Mouse (Mus musculus) thymus, postnatal 0 days (tissue): Measurements from ENCODE around the gene Paqr4. TPM values are rescaled to one million over a fixed set of nuclear protein-coding genes. Genes with fewer than 3 reads are reported as not detected.

ENCODE experiments used
- DNase-seq: peaks from one replicate; pipeline ENCODE4 v3.0.0-alpha.2; 2015; ENCODE audit warnings: low spot score
- polyA plus RNA-seq: library from polyadenylated mRNA; unstranded; fragments of >200 nt; fragmentation: Nextera tagmentation; extraction: Ambion mirVana; gene quantifications from 2 replicates; pipeline ENCODE4 v1.2.1, GENCODE M21; 2015

Gene Paqr4
- polyA plus RNA-seq, 1 experiment from 2014 or later: 6.1 TPM

DNA sequence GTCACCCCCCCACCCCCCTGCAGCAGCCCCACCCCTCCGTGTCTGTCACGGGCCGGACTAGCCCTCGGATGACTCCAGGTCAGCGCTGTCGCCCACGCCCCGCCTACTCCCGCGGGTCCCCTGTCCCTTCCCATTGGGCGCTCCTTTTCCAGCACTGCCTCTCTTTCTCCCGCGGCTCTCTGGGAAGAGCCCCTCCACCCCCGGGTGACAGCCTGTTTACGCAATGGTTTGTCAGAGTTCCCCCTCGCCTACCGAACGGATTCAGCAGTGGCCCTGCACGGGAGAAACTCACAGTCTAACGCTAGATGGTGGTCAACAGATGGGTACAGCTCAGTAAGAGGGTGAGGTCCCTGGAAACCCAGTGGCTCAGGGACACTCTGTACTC is 13.9 kb downstream of the Paqr4 start:
- DNase-seq: no peak

DNA sequence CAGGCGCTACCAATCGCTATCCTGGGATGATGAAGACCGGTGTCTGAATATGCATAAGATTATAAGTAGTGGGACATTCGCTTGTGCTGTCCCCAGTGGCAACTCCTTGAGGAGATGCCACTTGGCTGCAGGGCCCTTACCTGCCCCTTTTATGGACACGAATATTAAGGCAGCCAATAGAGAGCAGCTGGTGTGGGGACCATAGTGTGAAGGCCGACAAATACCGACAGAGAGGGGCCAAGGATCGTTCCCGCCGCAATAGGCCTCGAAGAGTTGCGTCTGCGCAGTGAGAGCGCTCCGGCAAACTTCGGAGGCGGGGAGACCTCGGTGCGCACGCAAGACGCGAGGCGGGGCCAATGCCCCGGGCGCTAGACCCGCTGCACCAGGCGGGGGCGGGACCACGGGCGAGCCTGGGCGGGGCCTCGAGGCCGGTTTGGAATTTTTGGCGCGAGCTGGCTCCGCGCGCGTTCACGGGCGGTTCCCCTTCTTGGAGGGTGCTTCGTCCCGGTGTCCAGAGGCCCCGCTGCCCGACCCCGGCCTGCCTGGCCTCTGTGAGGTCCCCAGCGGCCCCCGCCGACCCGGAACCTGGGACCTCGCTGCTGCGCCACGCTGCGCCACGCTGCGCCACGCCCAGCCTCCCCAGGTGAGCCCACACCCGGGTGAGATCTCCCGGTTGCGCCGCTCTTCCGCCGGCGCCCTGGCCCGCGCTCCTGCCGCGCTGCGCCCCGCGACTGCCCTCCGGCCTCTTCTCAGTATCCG is 14.5 kb downstream of the Paqr4 start, which contains the start of gene Pkmyt1:
Gene Pkmyt1, plus strand, starts transcription at position 338 of the 759 bp plus-strand sequence.
- DNase-seq: peak; percentile 96

DNA sequence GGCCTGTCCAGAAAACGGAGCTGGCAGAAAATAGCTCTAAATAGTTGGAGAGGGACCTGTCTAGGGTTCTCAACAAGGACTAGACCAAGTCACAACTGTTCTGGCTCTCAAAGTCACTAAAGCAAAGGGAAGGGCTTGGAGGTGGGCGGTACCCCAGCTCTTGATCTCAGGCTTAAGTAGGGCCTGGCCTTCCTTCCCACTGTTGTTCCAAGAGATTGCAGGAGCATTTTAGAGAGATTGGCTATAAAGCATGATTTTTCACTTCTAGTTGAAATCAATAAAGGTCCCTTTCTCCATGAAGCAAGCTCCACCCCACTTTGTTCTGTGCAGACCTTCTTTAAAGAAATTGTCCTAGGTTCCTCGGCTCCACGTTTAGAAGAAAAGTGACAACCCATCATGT is 15.2 kb downstream of the Paqr4 start:
- DNase-seq: no peak

DNA sequence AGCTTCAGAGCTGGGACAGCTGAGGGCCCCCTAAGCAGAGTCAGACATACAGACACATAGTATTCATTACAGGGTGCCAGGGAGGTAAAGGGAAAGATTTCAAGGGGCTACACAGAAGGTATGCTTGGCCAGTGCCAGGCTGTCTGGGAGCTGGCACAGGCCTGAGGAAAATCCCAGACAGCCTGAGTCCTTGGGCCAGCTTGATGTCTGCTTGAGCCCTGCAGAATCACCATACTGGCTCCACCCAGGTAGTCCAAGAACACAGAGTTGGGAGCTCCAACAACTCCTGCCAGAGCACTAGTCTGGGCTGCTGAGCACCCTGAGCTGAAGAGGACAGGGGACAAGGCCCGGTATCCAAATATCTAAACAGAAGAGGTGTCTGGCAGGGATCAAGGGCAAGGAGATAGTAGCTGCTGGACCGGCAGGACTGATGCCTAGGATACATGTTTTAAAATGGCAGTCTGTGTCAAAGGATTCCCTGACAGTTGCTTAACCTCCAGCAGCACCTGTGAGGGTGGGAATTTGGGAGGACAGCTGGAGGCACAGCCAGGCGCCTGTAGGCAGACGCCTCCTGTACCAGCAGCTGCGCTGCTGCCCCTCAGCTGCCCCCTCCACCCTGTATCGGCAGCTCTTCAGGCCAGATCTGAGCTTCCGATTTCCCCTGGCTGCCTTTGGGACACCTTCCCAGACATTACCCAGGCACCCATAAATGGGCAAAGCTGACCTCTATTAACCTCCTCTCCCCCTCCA is 18.1 kb downstream of the Paqr4 start, which contains the start of gene 1520401A03Rik:
Gene 1520401A03Rik, minus strand, starts transcription at position 408 of the 750 bp plus-strand sequence.
- no peak for DNase-seq

DNA sequence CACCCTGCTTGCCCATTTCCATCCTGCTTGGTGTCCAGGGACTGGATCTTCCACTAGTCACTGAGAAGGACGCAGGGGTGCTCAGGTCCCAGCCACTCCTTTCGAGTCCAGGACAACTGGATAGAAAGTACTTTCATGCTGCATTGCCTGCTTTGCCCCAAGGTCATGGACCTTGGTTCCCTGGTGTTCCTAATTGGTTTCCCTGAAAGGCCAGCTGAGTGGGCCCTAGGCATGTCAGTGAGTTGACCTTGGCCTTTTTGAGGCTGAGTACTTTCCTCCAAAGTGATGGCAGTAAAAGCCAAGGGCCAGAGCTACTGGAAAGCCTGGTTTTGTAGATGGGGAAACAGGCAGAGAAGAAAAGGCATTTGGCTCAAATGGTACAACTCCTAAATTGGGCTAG is 18.8 kb downstream of the Paqr4 start:
- DNase-seq: no peak

DNA sequence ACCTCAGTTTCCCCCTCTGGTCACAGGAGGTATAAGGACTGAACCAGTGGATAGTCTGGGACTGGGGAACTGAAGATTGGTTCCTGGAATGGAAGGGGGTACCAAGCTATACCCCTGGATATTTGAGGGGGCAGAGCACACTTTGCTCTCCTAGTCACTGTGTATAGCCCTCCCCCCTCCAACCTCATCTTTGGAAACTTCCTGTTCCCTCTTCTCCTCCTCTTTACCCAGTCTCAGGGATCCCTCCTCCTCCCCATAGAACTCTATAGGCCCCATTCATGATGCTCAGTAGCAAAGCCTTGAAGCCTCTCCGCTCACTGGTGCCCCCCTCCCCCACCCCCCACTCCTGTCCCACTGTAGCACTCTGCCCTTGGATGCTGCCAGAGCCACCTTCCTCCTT is 21.2 kb downstream of the Paqr4 start:
- DNase-seq: no peak

DNA sequence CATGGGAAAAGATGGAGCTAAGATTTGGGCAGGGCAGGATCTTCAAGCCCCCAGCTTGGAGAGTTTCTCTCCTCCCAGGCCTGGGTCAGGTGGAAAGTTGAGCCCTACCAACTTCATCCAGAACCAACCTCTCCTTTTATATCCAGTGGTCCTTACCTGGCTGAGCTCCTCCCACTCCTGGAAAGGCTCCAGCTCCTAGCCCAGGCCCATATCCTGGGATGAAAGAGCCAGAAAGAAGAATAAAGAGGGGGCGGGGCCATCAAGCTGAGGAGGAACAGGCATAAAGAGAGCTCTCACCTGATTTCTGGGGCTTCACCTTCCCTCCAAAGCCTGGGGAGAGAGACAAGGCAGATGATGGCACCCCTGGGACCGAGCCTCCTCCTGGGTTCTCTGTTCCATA is 23.7 kb downstream of the Paqr4 start:
- no peak for DNase-seq

DNA sequence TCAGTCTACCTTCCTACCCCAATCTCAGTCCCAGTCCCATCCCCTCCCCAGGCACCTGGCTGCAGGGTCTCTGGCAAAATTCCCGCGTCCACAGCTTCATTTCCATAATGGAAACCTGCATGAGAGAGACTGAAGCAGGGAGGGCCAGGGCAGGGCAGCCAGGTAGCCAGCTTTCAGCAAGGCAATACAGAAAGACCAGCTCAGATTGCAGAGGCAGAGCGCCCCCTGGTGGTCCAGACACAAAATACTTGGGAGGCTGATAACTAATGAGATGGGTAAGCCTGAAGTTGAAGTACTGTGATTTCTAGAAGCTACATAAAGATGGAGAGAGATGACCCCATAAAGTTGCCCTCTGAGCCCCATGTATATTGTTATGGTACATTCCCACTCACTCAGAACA is 34.5 kb downstream of the Paqr4 start:
- peak; percentile 69 for DNase-seq

DNA sequence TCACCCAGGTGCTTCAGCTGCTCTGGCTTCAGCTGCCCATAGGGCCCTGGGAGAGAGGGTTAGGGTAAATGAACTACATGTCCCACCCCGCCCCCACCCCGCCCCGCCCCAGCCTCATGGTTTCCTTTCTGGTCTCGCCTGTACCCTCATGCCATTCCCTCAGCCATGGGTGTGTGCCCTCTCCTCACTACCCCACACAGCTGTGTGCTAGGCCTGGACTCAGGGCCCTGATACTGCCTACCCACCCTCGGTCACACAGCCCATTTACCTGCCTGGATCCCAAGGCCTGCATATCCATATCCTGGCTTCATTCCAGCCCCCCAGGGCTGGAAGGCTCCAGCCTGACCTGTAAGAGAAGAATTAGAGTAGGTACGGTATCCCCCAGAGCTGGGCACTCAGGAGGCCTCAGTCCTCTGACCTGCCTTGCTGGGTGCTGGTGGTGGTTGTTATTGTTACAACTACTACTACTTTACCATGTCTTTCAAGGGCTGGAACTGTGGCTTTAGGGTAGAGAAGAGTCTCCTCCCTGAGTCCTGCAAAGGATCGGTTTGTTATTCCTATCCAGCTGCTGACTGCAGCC is 35.1 kb downstream of the Paqr4 start:
- DNase-seq: no peak

DNA sequence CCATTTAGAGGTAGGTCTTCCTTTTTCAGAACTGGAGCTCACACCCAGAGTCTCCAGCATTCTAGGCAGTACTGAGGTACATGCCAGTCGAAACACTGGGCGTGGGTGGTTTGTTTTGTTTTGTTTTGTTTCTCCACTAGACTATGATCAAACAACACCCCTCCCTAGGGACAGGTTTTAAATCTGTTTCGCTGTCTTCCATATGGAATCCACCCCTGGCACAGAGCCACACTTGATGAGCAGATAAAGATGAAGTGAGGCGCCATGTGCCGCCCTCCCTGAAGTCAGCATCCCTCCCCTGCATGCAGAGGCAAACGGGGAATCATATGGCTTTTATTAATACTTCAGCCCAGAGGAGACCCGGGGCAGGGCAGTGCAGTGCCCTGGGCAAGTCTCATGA is 35.9 kb downstream of the Paqr4 start:
- no peak for DNase-seq

DNA sequence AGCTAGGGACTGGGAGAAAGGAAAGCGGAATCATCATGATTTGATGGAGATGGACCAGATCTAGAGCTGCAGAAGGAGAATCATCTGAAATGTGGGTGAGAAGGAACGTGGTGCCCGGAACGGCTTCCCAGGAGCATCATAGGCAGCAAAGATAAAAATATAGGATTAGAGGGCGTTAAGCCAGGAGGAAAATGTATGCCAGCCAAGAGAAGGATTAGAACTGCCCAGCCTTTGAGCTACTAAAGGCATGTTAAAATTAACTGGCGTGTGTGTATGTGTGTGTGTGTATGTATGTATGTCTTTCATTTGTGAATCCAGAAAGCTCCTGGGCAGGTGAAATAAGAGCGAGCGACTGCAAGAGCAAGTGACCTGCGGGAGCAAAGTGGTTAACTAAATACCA is 37.4 kb downstream of the Paqr4 start:
- DNase-seq: no peak

DNA sequence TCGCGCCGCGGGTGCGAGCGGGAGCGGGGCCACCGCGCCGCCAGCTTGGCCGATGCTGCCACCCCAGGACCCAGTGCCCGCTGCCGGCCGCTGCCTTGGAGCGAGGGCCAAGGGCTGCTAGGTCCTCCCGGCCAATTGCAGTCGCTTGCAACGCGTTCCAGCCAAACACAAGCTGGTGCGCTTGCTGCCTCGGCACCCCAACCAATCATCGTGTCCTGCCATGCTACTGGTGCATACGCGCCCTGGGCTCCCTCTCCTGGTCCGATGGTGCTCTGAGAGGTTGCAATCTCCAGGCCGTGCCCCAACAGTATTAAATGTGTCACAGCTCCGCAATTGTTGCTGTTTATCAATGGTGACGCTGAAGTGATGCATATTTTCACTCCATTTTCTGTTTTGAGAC is 40.6 kb downstream of the Paqr4 start:
- peak; percentile 71 for DNase-seq

DNA sequence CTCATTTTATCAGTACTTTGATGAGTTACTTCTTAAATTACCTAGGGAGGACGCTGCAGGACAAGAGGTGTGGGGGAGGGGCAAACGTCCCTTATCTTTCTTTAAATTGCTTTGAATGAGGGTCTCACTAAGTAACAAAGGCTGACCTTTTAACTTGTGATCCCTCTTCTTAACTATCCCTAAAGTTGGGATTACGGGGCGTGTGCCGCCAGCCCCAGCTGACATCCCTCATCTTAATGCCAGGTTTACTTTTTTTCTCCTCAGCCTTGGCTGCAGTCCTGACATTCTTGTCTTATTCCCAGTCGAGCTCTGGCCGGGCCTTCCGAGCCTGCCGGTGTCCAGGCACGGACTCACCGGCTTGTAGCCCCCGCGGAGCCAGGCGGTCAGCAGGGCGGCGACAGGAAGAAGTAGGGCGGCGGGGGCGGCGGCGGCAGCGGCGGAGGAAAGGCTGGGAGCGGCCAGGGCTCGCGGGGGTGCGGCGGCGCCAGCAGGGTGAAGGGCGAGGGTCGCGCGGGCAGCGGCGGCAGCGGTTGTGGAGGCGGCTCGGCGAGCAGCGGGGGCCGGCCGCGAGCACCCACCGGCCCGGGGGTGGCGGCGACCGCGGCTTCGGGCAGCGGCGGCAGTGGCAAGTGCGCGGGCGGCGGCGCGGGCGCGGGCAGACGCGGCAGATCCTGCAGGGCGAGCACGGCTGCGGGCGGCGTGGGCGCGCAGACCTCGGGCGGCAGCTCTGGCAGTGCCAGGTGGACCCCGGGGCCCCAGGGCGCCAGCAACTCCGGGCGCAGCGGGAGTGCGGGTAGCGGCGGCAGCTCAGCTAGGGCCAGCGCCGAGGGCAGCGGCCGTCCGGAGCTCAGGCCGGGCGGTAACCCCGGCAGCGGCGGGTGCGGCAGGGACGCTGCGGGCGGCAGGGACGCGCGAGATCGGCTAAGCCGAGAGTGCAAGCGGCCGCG is 41.3 kb downstream of the Paqr4 start:
- DNase-seq: no peak

DNA sequence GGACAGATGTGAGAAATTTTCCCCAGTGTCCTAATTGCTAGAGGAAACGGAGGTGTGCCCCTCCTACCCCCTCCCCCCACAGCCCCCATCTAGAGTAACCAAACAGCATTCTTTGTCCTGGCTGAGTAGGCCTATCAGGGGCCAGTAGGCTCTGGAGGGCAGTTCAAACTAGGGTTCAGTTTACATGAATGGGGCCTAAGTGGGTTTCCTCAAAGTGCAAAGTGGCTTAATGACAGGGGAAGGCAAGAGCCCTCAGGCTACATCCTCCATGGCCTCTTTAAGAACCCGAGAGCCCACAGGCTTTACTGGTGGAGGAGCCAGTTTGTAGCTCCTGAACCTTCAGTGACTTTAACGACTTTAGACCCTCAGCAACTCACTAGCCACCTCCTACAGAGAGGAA is 44.9 kb downstream of the Paqr4 start:
- DNase-seq: no peak

DNA sequence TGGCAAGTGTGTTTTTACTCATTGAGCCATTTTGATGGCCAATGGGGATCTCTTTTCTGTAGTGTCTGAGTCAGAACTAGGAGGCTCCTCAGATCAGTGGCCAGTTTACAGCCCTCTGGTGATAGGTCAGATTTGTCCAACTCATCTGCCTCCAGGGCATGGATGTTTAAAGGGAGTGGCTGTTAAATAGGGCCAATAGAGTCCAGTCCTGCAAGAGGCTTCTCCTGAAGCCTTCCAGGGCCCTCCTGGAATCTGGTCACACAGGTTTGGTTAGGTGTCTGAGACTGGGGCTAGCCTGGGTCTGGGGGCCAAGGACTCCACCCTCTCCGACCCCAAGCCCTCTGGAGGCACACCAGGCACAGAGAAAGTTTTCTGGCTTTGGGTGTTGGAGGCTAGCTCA is 46.2 kb downstream of the Paqr4 start:
- DNase-seq: no peak

Other genes starting within 250 kb of the Paqr4 start
- 14.6 and 14.9 TPM in 2 replicates for gene Zfp213, start 176.6 kb downstream of the Paqr4 start, polyA plus RNA-seq
- 1.5 and 1.7 TPM in 2 replicates for gene Zfp13, start 141.4 kb downstream of the Paqr4 start, polyA plus RNA-seq
- 0.05 and 0.08 TPM in 2 replicates for gene Zscan10, start 140.0 kb downstream of the Paqr4 start, polyA plus RNA-seq
- 0.59 and 1.1 TPM in 2 replicates for gene Mmp25, start 95.6 kb downstream of the Paqr4 start, polyA plus RNA-seq
- 0.58 and 0.99 TPM in 2 replicates for gene Bicdl2, start 80.4 kb downstream of the Paqr4 start, polyA plus RNA-seq
- 62.0 and 70.7 TPM in 2 replicates for gene Hcfc1r1, start 67.3 kb downstream of the Paqr4 start, polyA plus RNA-seq
- gene Thoc6, start 67.0 kb downstream of the Paqr4 start, polyA plus RNA-seq: 47.3 and 50.7 TPM in 2 replicates
- 6.0 and 9.4 TPM in 2 replicates for gene Tnfrsf12a, start 63.4 kb downstream of the Paqr4 start, polyA plus RNA-seq
- gene Cldn6, start 61.6 kb downstream of the Paqr4 start, polyA plus RNA-seq: 0.39 and 0.45 TPM in 2 replicates
- gene Cldn9, start 56.8 kb downstream of the Paqr4 start, polyA plus RNA-seq: 0.57 and 1.3 TPM in 2 replicates
- gene 1520401A03Rik, start 18.1 kb downstream of the Paqr4 start, polyA plus RNA-seq: 0.26 and 0.77 TPM in 2 replicates
- 35.9 and 40.1 TPM in 2 replicates for gene Pkmyt1, start 14.5 kb downstream of the Paqr4 start, polyA plus RNA-seq
- 7.2 and 7.3 TPM in 2 replicates for gene Kremen2, start 5.0 kb upstream of the Paqr4 start, polyA plus RNA-seq
- 37.7 and 41.0 TPM in 2 replicates for gene Flywch1, start 30.7 kb upstream of the Paqr4 start, polyA plus RNA-seq
- 13.4 and 14.6 TPM in 2 replicates for gene Flywch2, start 45.2 kb upstream of the Paqr4 start, polyA plus RNA-seq
- gene Srrm2, start 49.7 kb upstream of the Paqr4 start, polyA plus RNA-seq: 318 and 508 TPM in 2 replicates
- gene Elob, start 88.3 kb upstream of the Paqr4 start, polyA plus RNA-seq: 1,085 and 1,139 TPM in 2 replicates
- gene Prss33, start 95.2 kb upstream of the Paqr4 start, polyA plus RNA-seq: 0.40 and 0.48 TPM in 2 replicates
- 0.12 and 0.14 TPM in 2 replicates for gene Prss32, start 103.0 kb upstream of the Paqr4 start, polyA plus RNA-seq
- gene Prss41, start 103.3 kb upstream of the Paqr4 start, polyA plus RNA-seq: 0.28 and 0.42 TPM in 2 replicates
- gene Prss21, start 127.2 kb upstream of the Paqr4 start, polyA plus RNA-seq: not detected in 2 replicates
- gene Dcpp1, start 140.0 kb upstream of the Paqr4 start, polyA plus RNA-seq: 3.0 TPM in 2 replicates
- gene Dcpp2, start 140.0 kb upstream of the Paqr4 start, polyA plus RNA-seq: 0.65 and 1.1 TPM in 2 replicates
- gene Dcpp3, start 176.6 kb upstream of the Paqr4 start, polyA plus RNA-seq: 1.9 and 3.2 TPM in 2 replicates
- 1.6 and 1.8 TPM in 2 replicates for gene Sbp, start 200.8 kb upstream of the Paqr4 start, polyA plus RNA-seq
- 2.8 and 3.9 TPM in 2 replicates for gene Sbpl, start 214.4 kb upstream of the Paqr4 start, polyA plus RNA-seq
- gene Prss30, start 239.7 kb upstream of the Paqr4 start, polyA plus RNA-seq: 0.65 and 0.77 TPM in 2 replicates